Mouse (Mus musculus) naive thymus-derived CD4-positive, alpha-beta T cell, adult 5 months (primary cell): ENCODE results near the gene Olfr532. TPM values are rescaled to one million over a fixed set of nuclear protein-coding genes. Genes with fewer than 3 reads are reported as not detected.

ENCODE experiments used
- polyA plus RNA-seq: library from polyadenylated mRNA; unstranded; fragments of 100-300 nt; shearing (Covaris generic); gene quantifications from one replicate; pipeline ENCODE4 v1.2.1, GENCODE M21; 2017

The Olfr532 gene
- not detected for polyA plus RNA-seq

GRCm38 (mm10) chr7:140421539-140421938 lies at the start of gene Olfr532:
TSS of gene Olfr532 (minus strand) at chr7:140421639.

DNA sequence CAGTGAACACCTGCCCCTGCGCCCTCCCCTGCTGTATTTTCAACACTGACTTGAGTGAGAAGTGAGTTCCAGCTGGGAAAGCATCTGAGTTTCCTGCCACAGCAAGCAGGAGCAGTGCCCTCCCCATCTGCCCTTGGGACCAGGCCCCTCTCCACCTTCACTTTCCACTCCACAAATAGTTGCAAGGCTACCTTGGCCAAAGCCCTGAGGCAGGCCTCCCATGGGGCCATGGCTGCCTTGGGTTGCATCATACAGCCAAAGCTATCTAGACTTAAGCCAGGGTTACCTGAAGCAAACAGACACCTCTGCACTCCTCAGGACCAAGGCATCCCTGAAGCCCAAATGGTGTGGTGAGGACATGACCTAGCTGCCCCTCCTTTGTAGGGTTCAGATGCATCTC lies 41.6 kb upstream of the Olfr532 start, which contains the start of gene Olfr533:
Olfr533 (plus strand) TSS at position 301 of the 400 bp plus-strand sequence.

GRCm38 (mm10) chr7:140402818-140403217 lies 18.6 kb downstream of the Olfr532 start, which contains the start of gene Olfr531:
TSS of gene Olfr531 (minus strand) at chr7:140402918.

DNA sequence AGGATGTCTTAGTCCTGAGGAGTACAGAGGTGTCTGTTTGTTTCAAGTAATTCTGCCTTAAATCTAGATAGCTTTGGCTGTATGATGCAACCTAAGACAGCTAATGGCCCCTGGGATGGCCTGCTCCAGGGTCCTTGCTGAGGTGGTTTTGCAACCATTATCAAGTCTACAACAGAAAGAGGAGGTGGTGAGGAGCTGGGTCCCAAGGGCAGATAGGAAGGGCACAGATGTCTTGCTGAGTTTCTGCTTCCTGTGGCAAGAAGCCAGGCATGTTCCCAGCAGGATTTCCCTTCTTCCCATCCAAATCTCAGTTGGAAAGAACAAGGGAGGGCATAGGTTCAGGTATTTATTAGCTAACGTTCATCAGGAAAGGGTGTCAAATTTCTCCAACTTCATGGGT lies 45.2 kb downstream of the Olfr532 start, which contains the start of gene Olfr530:
Olfr530 (minus strand) TSS at position 101 of the 400 bp plus-strand sequence.

Other genes with a start within 250 kb of the Olfr532 start
- gene Olfr523, start 248.4 kb downstream of the Olfr532 start, polyA plus RNA-seq: not detected
- gene Olfr524, start 215.7 kb downstream of the Olfr532 start, polyA plus RNA-seq: not detected
- gene Cd163l1, start 203.4 kb downstream of the Olfr532 start, polyA plus RNA-seq: not detected
- gene 5830411N06Rik, start 174.4 kb downstream of the Olfr532 start, polyA plus RNA-seq: not detected
- gene Olfr525, start 100.8 kb downstream of the Olfr532 start, polyA plus RNA-seq: 0.10 TPM
- not detected for gene Olfr527, start 87.6 kb downstream of the Olfr532 start, polyA plus RNA-seq
- gene Olfr60, start 60.0 kb downstream of the Olfr532 start, polyA plus RNA-seq: not detected
- 0.24 TPM for gene Olfr530, start 45.3 kb downstream of the Olfr532 start, polyA plus RNA-seq
- gene Olfr531, start 18.7 kb downstream of the Olfr532 start, polyA plus RNA-seq: not detected
- not detected for gene Olfr533, start 41.7 kb upstream of the Olfr532 start, polyA plus RNA-seq
- not detected for gene Olfr535, start 62.6 kb upstream of the Olfr532 start, polyA plus RNA-seq
- not detected for gene Olfr536, start 85.8 kb upstream of the Olfr532 start, polyA plus RNA-seq
- gene Olfr538, start 146.2 kb upstream of the Olfr532 start, polyA plus RNA-seq: not detected
- not detected for gene Olfr46, start 179.6 kb upstream of the Olfr532 start, polyA plus RNA-seq
- not detected for gene Olfr61, start 207.3 kb upstream of the Olfr532 start, polyA plus RNA-seq
- gene Olfr53, start 224.8 kb upstream of the Olfr532 start, polyA plus RNA-seq: not detected
- gene Olfr539, start 238.3 kb upstream of the Olfr532 start, polyA plus RNA-seq: not detected